Mouse (Mus musculus): ENCODE results near the gene Cd5. TPM values are rescaled to one million over a fixed set of nuclear protein-coding genes. Genes with fewer than 3 reads are reported as not detected.

Gene Cd5
- polyA plus RNA-seq, 1 experiment from 2014 or later = 0.22 TPM

DNA sequence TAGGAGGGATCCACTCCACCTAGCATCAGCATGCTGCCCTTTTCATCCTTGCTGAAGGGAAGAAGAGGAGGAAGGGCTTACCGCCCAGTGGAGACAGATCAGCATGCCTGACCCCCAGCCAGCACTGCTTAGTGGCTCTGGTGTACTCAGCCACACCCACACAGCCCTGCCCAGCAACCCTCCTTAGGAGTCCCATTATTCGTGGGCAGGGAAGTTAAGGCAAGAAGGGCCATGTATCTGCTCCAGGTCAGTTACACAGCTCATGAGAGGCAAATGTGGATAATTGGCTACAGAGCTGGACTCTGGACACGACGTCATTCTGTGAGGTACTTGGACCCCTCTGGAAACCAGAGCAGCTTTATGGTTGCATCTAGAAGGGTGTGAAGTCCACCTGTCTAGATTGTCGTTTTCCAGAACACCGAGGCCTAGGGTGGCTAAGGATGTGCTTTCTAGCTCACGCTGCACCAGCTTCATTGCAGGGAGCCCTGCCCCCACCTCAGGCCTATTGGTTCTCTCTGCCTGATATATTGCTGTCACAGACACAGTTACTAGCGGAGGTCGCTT, 66.9 kb downstream of the Cd5 start:
- H3K4me2 ChIP-seq (replicated peaks) = no peak overlapping the region
- H3K9me3 ChIP-seq = no peaks in the 10 kb centered on the region
- no peak overlapping the region for H3K4me3 ChIP-seq
- H3K27ac ChIP-seq (replicated peaks) = no peak overlapping the region
- ATAC-seq (replicated peaks) = no peak
- no peaks in the 10 kb centered on the region for H3K36me3 ChIP-seq
- 75% methylated on average over 9 of the region's 9 CpGs for WGBS
- H3K9ac ChIP-seq (replicated peaks) = no peak overlapping the region
- no peaks in the 10 kb centered on the region for H3K27me3 ChIP-seq
- no peaks in the 10 kb centered on the region for H3K4me1 ChIP-seq

DNA sequence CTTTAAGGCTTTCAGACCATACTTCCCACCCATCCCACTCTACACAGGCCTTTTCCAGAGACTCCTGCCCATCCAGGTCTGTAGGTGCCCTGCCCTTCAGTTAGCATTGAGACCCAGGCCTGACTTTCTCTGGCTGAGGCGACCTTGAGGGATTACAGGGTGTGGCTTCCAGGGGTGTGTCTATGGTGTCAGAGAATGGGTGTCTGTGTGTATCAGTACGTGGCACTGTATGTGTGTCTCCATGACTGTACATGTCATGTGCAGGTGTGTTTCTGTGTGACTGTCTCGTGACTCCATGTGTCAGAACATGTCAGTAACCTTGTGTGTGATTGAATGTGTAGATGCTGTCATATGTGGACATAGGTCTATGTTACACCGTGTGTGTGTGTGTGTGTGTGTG, 67.5 kb downstream of the Cd5 start:
- H3K27me3 ChIP-seq = no peaks in the 10 kb centered on the region
- H3K4me2 ChIP-seq (replicated peaks) = no peak overlapping the region
- H3K36me3 ChIP-seq = no peaks in the 10 kb centered on the region
- H3K9ac ChIP-seq (replicated peaks) = no peak overlapping the region
- H3K9me3 ChIP-seq = no peaks in the 10 kb centered on the region
- H3K27ac ChIP-seq (replicated peaks) = no peak overlapping the region
- H3K4me1 ChIP-seq = no peaks in the 10 kb centered on the region
- WGBS = 73% methylated on average over 4 of the region's 4 CpGs
- ATAC-seq (replicated peaks) = no peak
- H3K4me3 ChIP-seq = no peak overlapping the region

Other genes with a start within 250 kb of the Cd5 start
- 51.6 and 52.6 TPM in 2 replicates for gene Cpsf7, start 213.7 kb downstream of the Cd5 start, polyA plus RNA-seq (2015; fragmentation: Nextera tagmentation; extraction: Ambion mirVana)
- gene Sdhaf2, start 212.9 kb downstream of the Cd5 start, polyA plus RNA-seq (2015; fragmentation: Nextera tagmentation; extraction: Ambion mirVana) = 62.7 and 63.1 TPM in 2 replicates
- 43.3 and 47.8 TPM in 2 replicates for gene Tmem216, start 182.8 kb downstream of the Cd5 start, polyA plus RNA-seq (2015; fragmentation: Nextera tagmentation; extraction: Ambion mirVana)
- gene Cyb561a3, start 161.8 kb downstream of the Cd5 start, polyA plus RNA-seq (2015; fragmentation: Nextera tagmentation; extraction: Ambion mirVana) = 18.8 and 21.3 TPM in 2 replicates
- gene Tmem138, start 161.6 kb downstream of the Cd5 start, polyA plus RNA-seq (2015; fragmentation: Nextera tagmentation; extraction: Ambion mirVana) = 39.0 and 40.5 TPM in 2 replicates
- 264 and 270 TPM in 2 replicates for gene Ddb1, start 133.7 kb downstream of the Cd5 start, polyA plus RNA-seq (2015; fragmentation: Nextera tagmentation; extraction: Ambion mirVana)
- gene Tkfc, start 133.3 kb downstream of the Cd5 start, polyA plus RNA-seq (2015; fragmentation: Nextera tagmentation; extraction: Ambion mirVana) = 23.8 and 24.0 TPM in 2 replicates
- 0.38 and 0.39 TPM in 2 replicates for gene Vwce, start 104.8 kb downstream of the Cd5 start, polyA plus RNA-seq (2015; fragmentation: Nextera tagmentation; extraction: Ambion mirVana)
- not detected in 2 replicates for gene Pga5, start 60.9 kb downstream of the Cd5 start, polyA plus RNA-seq (2015; fragmentation: Nextera tagmentation; extraction: Ambion mirVana)
- gene Vps37c, start 50.3 kb downstream of the Cd5 start, polyA plus RNA-seq (2015; fragmentation: Nextera tagmentation; extraction: Ambion mirVana) = 39.3 and 41.1 TPM in 2 replicates
- not detected in 2 replicates for gene Cd6, start 91.1 kb upstream of the Cd5 start, polyA plus RNA-seq (2015; fragmentation: Nextera tagmentation; extraction: Ambion mirVana)
- gene Slc15a3, start 100.7 kb upstream of the Cd5 start, polyA plus RNA-seq (2015; fragmentation: Nextera tagmentation; extraction: Ambion mirVana) = 0.39 and 0.42 TPM in 2 replicates
- 166 and 173 TPM in 2 replicates for gene Tmem132a, start 130.9 kb upstream of the Cd5 start, polyA plus RNA-seq (2015; fragmentation: Nextera tagmentation; extraction: Ambion mirVana)
- 39.9 and 40.2 TPM in 2 replicates for gene Tmem109, start 143.0 kb upstream of the Cd5 start, polyA plus RNA-seq (2015; fragmentation: Nextera tagmentation; extraction: Ambion mirVana)
- gene Prpf19, start 156.2 kb upstream of the Cd5 start, polyA plus RNA-seq (2015; fragmentation: Nextera tagmentation; extraction: Ambion mirVana) = 42.2 and 52.4 TPM in 2 replicates
- 0.22 and 0.33 TPM in 2 replicates for gene Zp1, start 181.6 kb upstream of the Cd5 start, polyA plus RNA-seq (2015; fragmentation: Nextera tagmentation; extraction: Ambion mirVana)
- gene Ptgdr2, start 198.2 kb upstream of the Cd5 start, polyA plus RNA-seq (2015; fragmentation: Nextera tagmentation; extraction: Ambion mirVana) = 0.06 and 0.20 TPM in 2 replicates
- gene Ccdc86, start 210.3 kb upstream of the Cd5 start, polyA plus RNA-seq (2015; fragmentation: Nextera tagmentation; extraction: Ambion mirVana) = 19.2 and 19.4 TPM in 2 replicates
- not detected in 2 replicates for gene Ms4a10, start 235.7 kb upstream of the Cd5 start, polyA plus RNA-seq (2015; fragmentation: Nextera tagmentation; extraction: Ambion mirVana)